Mouse (Mus musculus): ENCODE data around the gene Gm28729. TPM values are rescaled to one million over a fixed set of nuclear protein-coding genes. Genes with fewer than 3 reads are reported as not detected.
A peak's percentile ranks its signal among the peaks of the same experiment; 100 is the strongest.
"Not testable (repeated sequence)": the region's sequence is repeated elsewhere in the genome, so short reads cannot be mapped to it uniquely, and the experiment has no call there.

The Gm28729 gene
- total RNA-seq (2021), result not detected
- long read RNA-seq, experiment 1, result 0 reads
- long read RNA-seq, experiment 2, result 0 reads

- DNase-seq, result no peak
Measured at GRCm38 (mm10) chr9:96524972-96525506, at the start of gene Gm28729. Gene Gm28729, minus strand, starts transcription at chr9:96525264.

- DNase-seq, result no peak
Measured at GRCm38 (mm10) chr9:96573252-96573651, 48.2 kb upstream of the Gm28729 start.

- no peak for DNase-seq
Measured at GRCm38 (mm10) chr9:96572754-96573153, 47.7 kb upstream of the Gm28729 start.

- DNase-seq, result no peak
Measured at GRCm38 (mm10) chr9:96566470-96566996, 41.5 kb upstream of the Gm28729 start.

GRCm38 (mm10) chr9:96563501-96563900 is 38.4 kb upstream of the Gm28729 start:
- no peak for DNase-seq

GRCm38 (mm10) chr9:96559148-96559547 is 34.1 kb upstream of the Gm28729 start:
- no peak for DNase-seq

GRCm38 (mm10) chr9:96558594-96558993 is 33.5 kb upstream of the Gm28729 start:
- DNase-seq, result no peak

- no peak for DNase-seq
Measured at GRCm38 (mm10) chr9:96554095-96554494, 29.0 kb upstream of the Gm28729 start.

GRCm38 (mm10) chr9:96545410-96545809 is 20.3 kb upstream of the Gm28729 start:
- no peak for DNase-seq

- DNase-seq, result peak; percentile 75 to 86
Measured at GRCm38 (mm10) chr9:96543643-96544640, 18.9 kb upstream of the Gm28729 start.

GRCm38 (mm10) chr9:96538916-96539315 is 13.9 kb upstream of the Gm28729 start:
- DNase-seq, result peak in 1 of 2 experiments; percentile 10

- no peak for DNase-seq
Measured at GRCm38 (mm10) chr9:96537615-96537919, 12.5 kb upstream of the Gm28729 start.

GRCm38 (mm10) chr9:96536895-96537614 is 12.0 kb upstream of the Gm28729 start:
- DNase-seq, result peak; percentile 62 to 81

- DNase-seq, result not testable (repeated sequence)
Measured at GRCm38 (mm10) chr9:96536093-96536492, 11.0 kb upstream of the Gm28729 start.

- no peak for DNase-seq
Measured at GRCm38 (mm10) chr9:96535431-96535830, 10.4 kb upstream of the Gm28729 start.

GRCm38 (mm10) chr9:96534256-96534655 is 9.2 kb upstream of the Gm28729 start:
- DNase-seq, result no peak

- DNase-seq, result no peak
Measured at GRCm38 (mm10) chr9:96533476-96533875, 8.4 kb upstream of the Gm28729 start.

GRCm38 (mm10) chr9:96532531-96532930 is 7.5 kb upstream of the Gm28729 start:
- DNase-seq, result no peak

GRCm38 (mm10) chr9:96530674-96531081 is 5.6 kb upstream of the Gm28729 start:
- DNase-seq, result peak; percentile 35 to 53

- DNase-seq, result no peak
Measured at GRCm38 (mm10) chr9:96529961-96530673, 5.1 kb upstream of the Gm28729 start.

GRCm38 (mm10) chr9:96526011-96526410 is 947 bp upstream of the Gm28729 start:
- no peak for DNase-seq

- no peak for DNase-seq
Measured at GRCm38 (mm10) chr9:96523148-96523547, 1.9 kb downstream of the Gm28729 start.

Data from adrenal gland, postnatal 36 days (tissue).